Mouse (Mus musculus): Measurements from ENCODE around the gene H2al1i. TPM values are rescaled to one million over a fixed set of nuclear protein-coding genes. Genes with fewer than 3 reads are reported as not detected.
"Not testable (repeated sequence)": the region's sequence is repeated elsewhere in the genome, so short reads cannot be mapped to it uniquely, and the experiment has no call there.

H2al1i gene
- not detected in 2 replicates for polyA plus RNA-seq (2014; fragmentation: Nextera tagmentation; extraction: Ambion mirVana)

- not testable (repeated sequence) for H3K4me1 ChIP-seq (ENCODE audit: control insufficient read depth, insufficient read depth, low read length); H3K36me3 ChIP-seq (ENCODE audit: control insufficient read depth, insufficient read depth, low read length); H3K9me3 ChIP-seq (ENCODE audit: control insufficient read depth, low read length); H3K27me3 ChIP-seq (ENCODE audit: control insufficient read depth, insufficient read depth, low read length); H3K9ac ChIP-seq (replicated peaks; ENCODE audit: low read depth, low read length); ATAC-seq (ENCODE audit: low read depth); H3K4me3 ChIP-seq (ENCODE audit: low read depth, low read length); H3K4me2 ChIP-seq (ENCODE audit: low read depth, low read length); H3K27ac ChIP-seq (ENCODE audit: low read depth, low read length)
- WGBS = 100% methylated on average over 2 of the region's 5 CpGs
Measured at GRCm38 (mm10) chrX:11324359-11324758, at the start of gene H2al1i. TSS of gene H2al1i (plus strand) at chrX:11324659.

- H3K4me3 ChIP-seq (ENCODE audit: low read depth, low read length) = no peak overlapping the region
- no peaks in the 10 kb centered on the region for H3K4me1 ChIP-seq (ENCODE audit: control insufficient read depth, insufficient read depth, low read length)
- H3K27ac ChIP-seq (ENCODE audit: low read depth, low read length) = no peak overlapping the region
- no peaks in the 10 kb centered on the region for H3K36me3 ChIP-seq (ENCODE audit: control insufficient read depth, insufficient read depth, low read length)
- ATAC-seq (ENCODE audit: low read depth) = no peak
- H3K4me2 ChIP-seq (ENCODE audit: low read depth, low read length) = no peak overlapping the region
- no peaks in the 10 kb centered on the region for H3K27me3 ChIP-seq (ENCODE audit: control insufficient read depth, insufficient read depth, low read length)
- no peaks in the 10 kb centered on the region for H3K9me3 ChIP-seq (ENCODE audit: control insufficient read depth, low read length)
- H3K9ac ChIP-seq (replicated peaks; ENCODE audit: low read depth, low read length) = no peak overlapping the region
- WGBS = 69% methylated on average over 6 of the region's 6 CpGs
Measured at GRCm38 (mm10) chrX:11277083-11277482, 47.4 kb upstream of the H2al1i start.

- no peak for ATAC-seq (ENCODE audit: low read depth)
- H3K27ac ChIP-seq (ENCODE audit: low read depth, low read length) = no peak overlapping the region
- 77% methylated on average over 2 of the region's 2 CpGs for WGBS
- no peak overlapping the region for H3K4me2 ChIP-seq (ENCODE audit: low read depth, low read length)
- no peaks in the 10 kb centered on the region for H3K27me3 ChIP-seq (ENCODE audit: control insufficient read depth, insufficient read depth, low read length)
- H3K4me1 ChIP-seq (ENCODE audit: control insufficient read depth, insufficient read depth, low read length) = no peaks in the 10 kb centered on the region
- H3K9me3 ChIP-seq (ENCODE audit: control insufficient read depth, low read length) = no peaks in the 10 kb centered on the region
- H3K4me3 ChIP-seq (ENCODE audit: low read depth, low read length) = no peak overlapping the region
- H3K36me3 ChIP-seq (ENCODE audit: control insufficient read depth, insufficient read depth, low read length) = no peaks in the 10 kb centered on the region
- H3K9ac ChIP-seq (replicated peaks; ENCODE audit: low read depth, low read length) = no peak overlapping the region
Measured at GRCm38 (mm10) chrX:11280741-11281140, 43.7 kb upstream of the H2al1i start.

GRCm38 (mm10) chrX:11288306-11288882, 36.1 kb upstream of the H2al1i start:
- Histone ChIP-seq H3K4me2 (ENCODE audit: low read depth, low read length) (no peak overlapping the region), H3K27ac (ENCODE audit: low read depth, low read length) (no peak overlapping the region), H3K9ac (replicated peaks; ENCODE audit: low read depth, low read length) (no peak overlapping the region), H3K9me3 (ENCODE audit: control insufficient read depth, low read length) (no peaks in the 10 kb centered on the region), H3K27me3 (ENCODE audit: control insufficient read depth, insufficient read depth, low read length) (no peaks in the 10 kb centered on the region), H3K4me3 (ENCODE audit: low read depth, low read length) (no peak overlapping the region), H3K36me3 (ENCODE audit: control insufficient read depth, insufficient read depth, low read length) (no peaks in the 10 kb centered on the region), H3K4me1 (ENCODE audit: control insufficient read depth, insufficient read depth, low read length) (no peaks in the 10 kb centered on the region)
- 79% methylated on average over 14 of the region's 14 CpGs for WGBS
- ATAC-seq (ENCODE audit: low read depth) = no peak

- Histone ChIP-seq H3K27ac (ENCODE audit: low read depth, low read length) (no peak overlapping the region), H3K27me3 (ENCODE audit: control insufficient read depth, insufficient read depth, low read length) (no peaks in the 10 kb centered on the region), H3K9me3 (ENCODE audit: control insufficient read depth, low read length) (no peaks in the 10 kb centered on the region), H3K9ac (replicated peaks; ENCODE audit: low read depth, low read length) (no peak overlapping the region), H3K4me3 (ENCODE audit: low read depth, low read length) (no peak overlapping the region), H3K4me1 (ENCODE audit: control insufficient read depth, insufficient read depth, low read length) (no peaks in the 10 kb centered on the region), H3K36me3 (ENCODE audit: control insufficient read depth, insufficient read depth, low read length) (no peaks in the 10 kb centered on the region), H3K4me2 (ENCODE audit: low read depth, low read length) (no peak overlapping the region)
- ATAC-seq (ENCODE audit: low read depth) = no peak
- WGBS = 66% methylated on average over 4 of the region's 4 CpGs
Measured at GRCm38 (mm10) chrX:11289244-11289643, 35.2 kb upstream of the H2al1i start.

- not testable (repeated sequence) for H3K36me3 ChIP-seq (ENCODE audit: control insufficient read depth, insufficient read depth, low read length); H3K9ac ChIP-seq (replicated peaks; ENCODE audit: low read depth, low read length); H3K4me1 ChIP-seq (ENCODE audit: control insufficient read depth, insufficient read depth, low read length); H3K27ac ChIP-seq (ENCODE audit: low read depth, low read length); H3K27me3 ChIP-seq (ENCODE audit: control insufficient read depth, insufficient read depth, low read length); H3K4me2 ChIP-seq (ENCODE audit: low read depth, low read length); ATAC-seq (ENCODE audit: low read depth); H3K4me3 ChIP-seq (ENCODE audit: low read depth, low read length); H3K9me3 ChIP-seq (ENCODE audit: control insufficient read depth, low read length)
- no CpG with 5 or more reads among the region's 3 CpGs for WGBS
Measured at GRCm38 (mm10) chrX:11298957-11299356, 25.5 kb upstream of the H2al1i start, which contains the start of gene H2al1a. TSS of gene H2al1a (plus strand) at chrX:11299257.

GRCm38 (mm10) chrX:11302132-11302531, 22.3 kb upstream of the H2al1i start, which contains the start of gene H2al1b:
TSS of gene H2al1b (plus strand) at chrX:11302432.
- not testable (repeated sequence) for H3K4me2 ChIP-seq (ENCODE audit: low read depth, low read length); H3K27me3 ChIP-seq (ENCODE audit: control insufficient read depth, insufficient read depth, low read length); H3K27ac ChIP-seq (ENCODE audit: low read depth, low read length); H3K36me3 ChIP-seq (ENCODE audit: control insufficient read depth, insufficient read depth, low read length); H3K9me3 ChIP-seq (ENCODE audit: control insufficient read depth, low read length); H3K4me3 ChIP-seq (ENCODE audit: low read depth, low read length); H3K4me1 ChIP-seq (ENCODE audit: control insufficient read depth, insufficient read depth, low read length); H3K9ac ChIP-seq (replicated peaks; ENCODE audit: low read depth, low read length); ATAC-seq (ENCODE audit: low read depth)
- WGBS = 100% methylated on average over 1 of the region's 3 CpGs

- H3K4me2 ChIP-seq (ENCODE audit: low read depth, low read length); H3K4me1 ChIP-seq (ENCODE audit: control insufficient read depth, insufficient read depth, low read length); H3K27ac ChIP-seq (ENCODE audit: low read depth, low read length); H3K9me3 ChIP-seq (ENCODE audit: control insufficient read depth, low read length); ATAC-seq (ENCODE audit: low read depth); H3K4me3 ChIP-seq (ENCODE audit: low read depth, low read length); H3K27me3 ChIP-seq (ENCODE audit: control insufficient read depth, insufficient read depth, low read length); H3K36me3 ChIP-seq (ENCODE audit: control insufficient read depth, insufficient read depth, low read length); H3K9ac ChIP-seq (replicated peaks; ENCODE audit: low read depth, low read length): not testable (repeated sequence)
- 92% methylated on average over 1 of the region's 6 CpGs for WGBS
Measured at GRCm38 (mm10) chrX:11305355-11305754, 19.1 kb upstream of the H2al1i start, which contains the start of gene H2al1c. TSS of gene H2al1c (plus strand) at chrX:11305655.

- H3K9me3 ChIP-seq (ENCODE audit: control insufficient read depth, low read length); H3K4me3 ChIP-seq (ENCODE audit: low read depth, low read length); H3K4me1 ChIP-seq (ENCODE audit: control insufficient read depth, insufficient read depth, low read length); ATAC-seq (ENCODE audit: low read depth); H3K9ac ChIP-seq (replicated peaks; ENCODE audit: low read depth, low read length); H3K4me2 ChIP-seq (ENCODE audit: low read depth, low read length); H3K27me3 ChIP-seq (ENCODE audit: control insufficient read depth, insufficient read depth, low read length); H3K27ac ChIP-seq (ENCODE audit: low read depth, low read length); H3K36me3 ChIP-seq (ENCODE audit: control insufficient read depth, insufficient read depth, low read length): not testable (repeated sequence)
- no CpG with 5 or more reads among the region's 6 CpGs for WGBS
Measured at GRCm38 (mm10) chrX:11308524-11308923, 15.9 kb upstream of the H2al1i start, which contains the start of gene H2al1d. TSS of gene H2al1d (plus strand) at chrX:11308824.
